ENCODE assay signal across 11 mouse cellular contexts in genomic region chr13:45764354-45764753, GRCm38 (mm10).
"Had no signal": no experiment of that assay in that cellular context is flagged by ENCODE, and none has a peak within 500 bp of the region (broad histone marks: within the 10 kb centered on the region; RNA-seq: fewer than 3 reads in every experiment).

No protein-coding gene starts in this region.

- H3K4me1 ChIP-seq: liver, embryonic 13.5 days; lung, embryonic 15.5 days; midbrain, embryonic 12.5 days had no signal

- H3K27ac ChIP-seq: limb, embryonic 10.5 days; liver, embryonic 13.5 days; lung, embryonic 15.5 days; midbrain, embryonic 12.5 days had no signal

- H3K9ac ChIP-seq: liver, embryonic 13.5 days; liver, postnatal 0 days; lung, embryonic 15.5 days; midbrain, embryonic 12.5 days had no signal

- H3K4me3 ChIP-seq: limb, embryonic 10.5 days; liver, embryonic 13.5 days; lung, embryonic 15.5 days; midbrain, embryonic 12.5 days; myocyte had no signal

- H3K36me3 ChIP-seq: limb, embryonic 10.5 days; liver, embryonic 13.5 days; midbrain, embryonic 12.5 days had no signal

- H3K27me3 ChIP-seq: liver, embryonic 13.5 days; lung, embryonic 15.5 days; midbrain, embryonic 12.5 days had no signal

- DNase-seq: kidney, adult 8-10 months; kidney, postnatal 25 days; liver, embryonic 13.5 days; liver, postnatal 0 days; retina, postnatal 1 day; right cerebral cortex, postnatal 14 days; thymus, postnatal 36 days had no signal
